Mouse (Mus musculus) hindbrain, embryonic 11.5 days (tissue): Measurements from ENCODE around the gene Sec13. TPM values are rescaled to one million over a fixed set of nuclear protein-coding genes. Genes with fewer than 3 reads are reported as not detected.

Experiments used
- ATAC-seq: fragments of 200-750 bp; cut with Nextera tagmentation; 2 replicates; pipeline ENCODE4 v1.8.0; 2017; ENCODE audit warnings: mild to moderate bottlenecking, moderate TSS enrichment, moderate library complexity; ENCODE audit not compliant: low FRiP score
- DNase-seq: peaks from one replicate; pipeline ENCODE4 v3.0.0-alpha.2; 2015; ENCODE audit warnings: low spot score
- H3K27ac ChIP-seq: fragments of 300-500 bp; sonication (generic); 2 replicates; pipeline ENCODE4 v1.5.1; 2014; ENCODE audit warnings: mild to moderate bottlenecking, low read depth, low read length
- H3K27me3 ChIP-seq: fragments of 300-500 bp; sonication (generic); 2 replicates; pipeline ENCODE4 v1.6.1; 2014; ENCODE audit warnings: mild to moderate bottlenecking, low read length, moderate library complexity, mixed read lengths; ENCODE audit not compliant: control insufficient read depth, insufficient read depth
- H3K36me3 ChIP-seq: fragments of 300-500 bp; sonication (generic); 2 replicates; pipeline ENCODE4 v1.6.1; 2014; ENCODE audit warnings: mild to moderate bottlenecking, low read length, moderate library complexity, mixed read lengths; ENCODE audit not compliant: control insufficient read depth, insufficient read depth
- H3K4me1 ChIP-seq: fragments of 300-500 bp; sonication (generic); replicated peaks from 2 replicates; pipeline ENCODE4 v1.6.1; 2014; ENCODE audit warnings: low read length, mixed read lengths; ENCODE audit not compliant: control insufficient read depth, insufficient read depth
- H3K4me2 ChIP-seq: fragments of 300-500 bp; sonication (generic); replicated peaks from 2 replicates; pipeline ENCODE4 v1.6.1; 2014; ENCODE audit warnings: mild to moderate bottlenecking, low read depth, low read length
- H3K4me3 ChIP-seq: fragments of 300-500 bp; sonication (generic); 2 replicates; pipeline ENCODE4 v1.5.1; 2014; ENCODE audit warnings: low read depth, low read length
- H3K9ac ChIP-seq: fragments of 300-500 bp; sonication (generic); 2 replicates; pipeline ENCODE4 v1.6.1; 2014; ENCODE audit warnings: low read depth, low read length
- H3K9me3 ChIP-seq: fragments of 300-500 bp; sonication (generic); 2 replicates; pipeline ENCODE4 v1.6.1; 2016; ENCODE audit warnings: low read length; ENCODE audit not compliant: control insufficient read depth
- WGBS: fragments of 180-500 bp; shearing (Covaris S2); extraction: QIAGEN DNeasy Blood & Tissue Kit; methylation state at CpG from one replicate; pipeline ENCODE4 v1.1.7; 2014; 5-methylcytosine and 5-hydroxymethylcytosine counted together
- polyA plus RNA-seq: library from polyadenylated mRNA; unstranded; fragments of >200 nt; fragmentation: Nextera tagmentation; extraction: Ambion mirVana; gene quantifications from 2 replicates; pipeline ENCODE4 v1.2.1, GENCODE M21; 2014

Sec13 gene
- polyA plus RNA-seq, 1 experiment from 2014 or later, result 273 TPM

DNA sequence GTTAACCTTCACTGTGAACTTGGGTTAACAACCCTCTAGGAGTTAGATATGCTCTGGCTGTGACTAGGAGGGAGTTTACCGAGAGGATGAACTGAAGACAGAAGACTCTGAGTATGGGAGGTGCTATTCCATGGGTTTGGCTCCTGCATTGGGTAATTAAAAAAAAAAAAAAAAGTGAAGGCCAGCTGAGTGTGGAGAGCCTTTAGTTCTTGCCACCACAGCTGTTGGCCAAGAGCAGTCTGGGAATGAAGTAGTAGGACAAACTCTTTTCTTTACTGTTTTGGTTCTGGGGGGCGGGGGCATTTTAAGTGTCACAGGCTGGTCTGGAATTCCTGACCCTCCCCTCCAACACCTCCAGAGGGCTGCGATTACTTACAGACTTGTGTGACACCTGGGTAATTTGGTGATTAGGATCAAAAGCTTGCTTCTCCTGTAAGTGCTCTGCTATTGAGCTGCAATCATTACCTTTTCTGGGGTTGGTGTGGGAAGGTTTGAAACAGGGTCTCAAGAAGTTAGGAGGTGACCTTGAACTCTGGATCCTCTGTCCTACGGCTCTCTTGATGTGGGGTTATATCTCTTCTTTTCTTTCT, 44.7 kb downstream of the Sec13 start:
- no peak overlapping the region for H3K27ac ChIP-seq

DNA sequence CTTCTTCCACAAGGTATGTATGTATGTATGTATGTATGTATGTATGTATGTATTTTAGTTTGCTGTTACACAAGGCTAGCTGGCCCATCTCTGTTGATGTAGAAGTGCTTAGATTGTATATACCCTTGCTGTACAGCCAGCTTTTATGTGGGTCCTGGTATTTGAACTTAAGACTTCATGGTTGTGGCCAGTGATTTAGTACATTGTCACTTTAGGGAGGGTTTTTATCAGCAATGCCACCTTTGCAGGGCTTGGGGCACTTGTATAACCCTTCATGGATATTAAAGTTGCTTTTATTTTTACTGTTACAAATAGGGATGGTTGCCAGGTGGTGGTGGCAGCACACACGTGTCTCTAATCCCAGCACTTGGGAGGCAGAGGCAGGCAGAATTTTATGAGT, 45.3 kb downstream of the Sec13 start:
- Histone ChIP-seq H3K27me3 (no peaks in the 10 kb centered on the region), H3K27ac (no peak overlapping the region), H3K36me3 (no peaks in the 10 kb centered on the region), H3K4me3 (no peak overlapping the region), H3K9me3 (no peaks in the 10 kb centered on the region), H3K4me1 (peaks cover 8% of the 10 kb centered on the region), H3K9ac (no peak overlapping the region), H3K4me2 (no peak overlapping the region)
- ATAC-seq (no peak), DNase-seq (no peak)
- 70% methylated on average over 1 of the region's 1 CpGs for WGBS

More for the DNA sequence above, 44.7 kb downstream of the Sec13 start:
- H3K4me2 ChIP-seq, result no peak overlapping the region
- no peak overlapping the region; the same call in 1 of the 2 replicates for H3K4me3 ChIP-seq
- ATAC-seq (no peak), DNase-seq (no peak)
- H3K27me3 ChIP-seq, result no peaks in the 10 kb centered on the region
- no peaks in the 10 kb centered on the region for H3K9me3 ChIP-seq
- no peak overlapping the region for H3K9ac ChIP-seq
- 87% methylated on average over 4 of the region's 4 CpGs for WGBS
- no peaks in the 10 kb centered on the region for H3K36me3 ChIP-seq
- H3K4me1 ChIP-seq, result peaks cover 4% of the 10 kb centered on the region

DNA sequence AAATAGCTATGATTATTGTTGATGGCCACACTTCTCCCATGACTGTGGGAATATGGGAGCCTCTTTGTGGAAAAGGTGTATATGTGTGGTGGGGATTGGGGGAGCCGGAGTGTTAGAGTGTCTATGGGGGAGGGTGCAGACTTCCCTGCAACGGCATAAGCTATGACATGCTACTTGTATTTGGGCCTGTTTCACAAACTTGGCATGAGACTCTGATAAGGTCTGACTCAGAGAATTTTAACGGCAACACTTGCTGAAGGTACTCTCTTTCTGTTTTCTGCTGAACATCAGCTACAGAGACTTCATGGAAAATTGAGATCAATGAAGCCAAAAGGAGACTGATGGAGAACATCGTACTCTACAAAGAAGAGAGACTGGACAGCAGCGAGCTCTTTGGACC, 47.2 kb downstream of the Sec13 start:
- WGBS, result 94% methylated on average over 5 of the region's 5 CpGs
- DNase-seq (no peak), ATAC-seq (no peak)
- Histone ChIP-seq H3K4me1 (peaks cover 11% of the 10 kb centered on the region), H3K9me3 (no peaks in the 10 kb centered on the region), H3K4me3 (no peak overlapping the region), H3K27ac (no peak overlapping the region), H3K36me3 (no peaks in the 10 kb centered on the region), H3K9ac (no peak overlapping the region), H3K27me3 (no peaks in the 10 kb centered on the region), H3K4me2 (no peak overlapping the region)

DNA sequence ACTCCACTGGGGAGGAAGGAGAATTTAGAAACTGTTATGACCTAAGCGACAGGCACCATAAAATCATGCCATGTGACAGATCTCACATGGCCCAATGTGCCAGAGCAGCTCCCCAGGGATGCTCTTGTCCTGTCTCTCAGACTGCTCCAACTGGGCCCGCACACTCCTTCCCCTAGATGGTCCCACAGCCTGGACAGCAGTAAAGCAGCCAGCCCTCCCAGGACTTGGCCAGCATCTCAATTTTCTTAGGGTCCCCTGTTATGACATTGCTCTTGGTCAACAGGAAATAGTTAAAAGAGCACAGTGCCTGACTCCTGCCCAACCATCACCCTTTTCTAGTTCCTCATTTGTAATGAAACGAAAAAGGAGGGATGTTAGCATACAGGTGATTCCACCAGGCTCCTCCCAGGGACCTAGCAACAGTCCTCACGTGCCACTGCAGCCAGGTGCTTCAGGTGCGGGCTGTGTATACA, 47.8 kb downstream of the Sec13 start:
- H3K27ac ChIP-seq, result no peak overlapping the region
- H3K27me3 ChIP-seq, result no peaks in the 10 kb centered on the region
- H3K4me3 ChIP-seq, result no peak overlapping the region
- no peaks in the 10 kb centered on the region for H3K9me3 ChIP-seq
- H3K9ac ChIP-seq, result no peak overlapping the region
- 81% methylated on average over 5 of the region's 5 CpGs for WGBS
- H3K4me2 ChIP-seq, result no peak overlapping the region
- ATAC-seq (no peak), DNase-seq (no peak)
- no peaks in the 10 kb centered on the region for H3K36me3 ChIP-seq
- peaks cover 8% of the 10 kb centered on the region for H3K4me1 ChIP-seq

DNA sequence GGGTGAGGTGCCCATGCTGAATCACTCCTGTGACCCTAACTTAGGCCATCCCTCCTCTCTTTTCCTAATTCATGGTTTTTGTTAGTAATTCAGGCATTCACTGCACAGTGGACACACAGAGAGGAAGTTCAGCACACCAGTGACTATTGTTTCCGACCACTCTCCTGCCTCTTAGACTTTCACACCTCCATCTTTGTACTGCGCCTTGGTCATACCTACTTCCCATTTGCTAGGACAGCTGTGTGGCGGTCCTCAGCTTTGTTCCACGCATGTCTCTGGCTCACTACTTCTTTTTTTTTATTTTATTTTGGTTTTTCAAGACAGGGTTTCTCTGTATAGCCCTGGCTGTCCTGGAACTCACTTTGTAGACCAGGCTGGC, 49.5 kb downstream of the Sec13 start:
- Histone ChIP-seq H3K9ac (no peak overlapping the region), H3K4me2 (peak overlapping the region; percentile 12; the same call in 1 of the 2 replicates), H3K4me3 (no peak overlapping the region), H3K27ac (peak overlapping the region; percentile 70; the same call in 1 of the 2 replicates), H3K27me3 (no peaks in the 10 kb centered on the region), H3K9me3 (no peaks in the 10 kb centered on the region), H3K36me3 (no peaks in the 10 kb centered on the region), H3K4me1 (peaks cover 7% of the 10 kb centered on the region)
- DNase-seq (no peak), ATAC-seq (no peak)
- WGBS, result 90% methylated on average over 4 of the region's 4 CpGs

DNA sequence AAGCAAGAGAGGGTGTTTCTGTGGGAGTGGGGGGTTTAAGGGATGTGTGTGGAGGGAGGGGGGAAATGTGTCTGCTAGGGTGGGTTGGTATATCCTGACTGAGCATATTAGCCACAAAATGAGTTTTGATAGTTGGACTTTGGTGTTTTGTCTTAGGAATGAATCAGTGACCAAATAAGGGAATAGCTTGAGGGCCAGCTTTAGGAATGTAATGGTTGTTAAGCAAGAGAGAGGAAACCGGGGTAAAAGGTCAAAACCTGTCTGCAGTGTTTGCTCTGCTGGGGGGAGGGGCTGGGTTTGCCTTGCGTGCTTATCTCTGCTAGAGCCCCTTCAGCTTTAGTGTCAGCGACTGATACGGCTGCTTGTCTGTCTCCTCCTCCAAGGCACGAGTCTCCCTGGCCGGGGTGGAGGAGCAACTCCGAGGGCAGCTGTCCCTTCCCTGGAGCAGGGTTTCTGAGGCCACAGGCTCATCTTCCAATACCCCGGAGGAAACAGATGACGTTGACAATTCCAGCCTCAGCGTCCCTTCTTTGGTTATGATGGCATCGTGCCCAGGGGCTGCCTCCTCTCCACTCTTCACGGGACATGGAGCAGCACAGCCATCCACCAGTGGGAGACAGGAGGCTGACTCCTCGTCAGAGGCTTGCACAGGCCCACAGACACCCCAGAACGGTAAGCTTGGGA, 50.0 kb downstream of the Sec13 start:
- H3K9me3 ChIP-seq, result no peaks in the 10 kb centered on the region
- H3K4me1 ChIP-seq, result peaks cover 7% of the 10 kb centered on the region
- DNase-seq (peak; percentile 63), ATAC-seq (peak; percentile 80)
- H3K27me3 ChIP-seq, result no peaks in the 10 kb centered on the region
- H3K9ac ChIP-seq, result no peak overlapping the region
- H3K4me3 ChIP-seq, result no peak overlapping the region
- H3K27ac ChIP-seq, result peak overlapping the region; percentile 70
- 13% methylated on average over 14 of the region's 14 CpGs for WGBS
- no peaks in the 10 kb centered on the region for H3K36me3 ChIP-seq
- H3K4me2 ChIP-seq, result peak overlapping the region; percentile 12; the same call in 1 of the 2 replicates

DNA sequence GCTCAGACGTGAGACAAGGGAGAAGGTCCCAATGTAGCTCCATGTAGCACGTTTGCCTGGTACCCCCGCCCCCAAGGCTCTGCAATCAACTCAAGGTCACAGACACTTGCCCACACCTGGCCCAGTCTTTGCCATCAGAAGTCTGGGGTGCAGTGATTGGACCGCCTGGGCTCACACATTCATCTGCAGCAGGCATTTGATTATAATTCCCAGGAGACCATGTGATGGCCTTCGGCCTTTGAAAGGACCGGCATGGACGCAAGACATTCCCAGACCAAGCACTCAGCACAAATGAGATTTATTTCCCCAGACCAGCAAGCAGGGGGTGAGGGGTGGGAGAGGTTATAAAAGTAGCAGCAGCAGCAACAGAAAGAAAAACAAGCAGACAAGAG, 50.5 kb downstream of the Sec13 start:
- H3K9ac ChIP-seq, result no peak overlapping the region
- no peaks in the 10 kb centered on the region for H3K9me3 ChIP-seq
- H3K27me3 ChIP-seq, result no peaks in the 10 kb centered on the region
- H3K4me2 ChIP-seq, result no peak overlapping the region
- WGBS, result 19% methylated on average over 7 of the region's 7 CpGs
- no peak overlapping the region for H3K4me3 ChIP-seq
- H3K36me3 ChIP-seq, result no peaks in the 10 kb centered on the region
- peak overlapping the region; percentile 5 for H3K27ac ChIP-seq
- peak; percentile 69 for ATAC-seq
- peaks cover 7% of the 10 kb centered on the region for H3K4me1 ChIP-seq
- DNase-seq, result peak; percentile 35

DNA sequence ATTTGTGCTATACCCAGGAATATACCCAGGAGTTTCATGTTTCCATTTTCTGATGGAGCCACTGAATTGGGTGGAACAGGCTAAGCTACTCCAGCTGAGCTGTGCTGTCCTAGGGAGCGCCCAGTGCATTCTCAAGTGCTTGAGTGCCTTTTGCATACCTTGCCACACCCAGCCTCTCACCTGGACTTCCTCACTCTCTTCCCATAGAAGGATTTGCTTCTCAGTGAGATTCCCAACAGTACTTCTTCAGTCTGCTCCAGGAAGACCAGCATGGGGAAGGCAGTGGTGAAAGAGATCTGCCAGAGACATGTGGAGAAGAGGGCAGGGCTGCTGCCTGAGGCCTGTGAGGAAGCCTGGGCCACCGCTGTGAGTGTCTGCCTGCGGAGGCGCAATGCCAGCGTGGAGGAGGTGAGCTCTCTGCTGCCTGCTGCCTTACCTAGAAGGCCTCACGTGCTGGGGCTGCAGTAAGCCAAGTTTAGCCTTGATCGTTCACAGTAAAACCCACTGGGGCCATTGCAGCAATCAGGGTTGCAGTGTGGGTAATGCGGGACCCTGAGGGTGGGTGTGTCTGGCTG, 53.9 kb downstream of the Sec13 start:
- no peak overlapping the region for H3K9ac ChIP-seq
- H3K4me2 ChIP-seq, result no peak overlapping the region
- no peaks in the 10 kb centered on the region for H3K36me3 ChIP-seq
- 43% methylated on average over 8 of the region's 8 CpGs for WGBS
- ATAC-seq (no peak), DNase-seq (no peak)
- H3K4me1 ChIP-seq, result peaks cover 7% of the 10 kb centered on the region
- H3K4me3 ChIP-seq, result no peak overlapping the region
- H3K27ac ChIP-seq, result no peak overlapping the region
- H3K27me3 ChIP-seq, result no peaks in the 10 kb centered on the region
- no peaks in the 10 kb centered on the region for H3K9me3 ChIP-seq
